Mouse (Mus musculus) R1 (cell line): ENCODE data around the gene Mcl1.

Source experiments
- DNase-seq: peaks from one replicate; pipeline ENCODE4 v3.0.0-alpha.2; 2018; ENCODE audit warnings: low read depth, low spot score

Gene Mcl1

GRCm38 (mm10) chr3:95706273-95706672, 47.7 kb downstream of the Mcl1 start:
- DNase-seq = no peak

- DNase-seq = no peak
Measured at GRCm38 (mm10) chr3:95707497-95707896, 48.9 kb downstream of the Mcl1 start.

GRCm38 (mm10) chr3:95709044-95709443, 50.5 kb downstream of the Mcl1 start:
- no peak for DNase-seq

- DNase-seq = no peak
Measured at GRCm38 (mm10) chr3:95709967-95710366, 51.4 kb downstream of the Mcl1 start.
